Mouse (Mus musculus): ENCODE results near the gene Eya3.

- TF ChIP-seq CTCF (conservative IDR thresholded peaks at IDR 0.05 in 1 of 2, IDR thresholded peaks at IDR 0.05 in 1 of 2; ENCODE audit: low read depth in 2 of 2, low read length in 2 of 2) (no peak), MAFK (IDR thresholded peaks at IDR 0.05; ENCODE audit: insufficient replicate concordance, low read length) (no peak), IRF4 (IDR thresholded peaks at IDR 0.05; ENCODE audit: low read depth, low read length) (no peak), MAX (IDR thresholded peaks at IDR 0.05; ENCODE audit: low read length) (no peak), POLR2A (IDR thresholded peaks at IDR 0.05; ENCODE audit: low read depth, low read length) (no peak), NRF1 (IDR thresholded peaks at IDR 0.05; ENCODE audit: low read depth, low read length) (no peak), E2F4 (IDR thresholded peaks at IDR 0.05; ENCODE audit: insufficient replicate concordance, low read depth, low read length) (no peak), EP300 (IDR thresholded peaks at IDR 0.05; ENCODE audit: low read length) (no peak), ZC3H11A (IDR thresholded peaks at IDR 0.05; ENCODE audit: low read depth, low read length) (no peak)
Observed at GRCm38 (mm10) chr4:132598861-132599260, 39.9 kb upstream of the Eya3 start.
